Mouse (Mus musculus) kidney, embryonic 14.5 days (tissue): Measurements from ENCODE around the gene Heatr5b. TPM values are rescaled to one million over a fixed set of nuclear protein-coding genes. Genes with fewer than 3 reads are reported as not detected.

ENCODE experiments used
- ATAC-seq: fragments of 200-750 bp; cut with Nextera tagmentation; 2 replicates; pipeline ENCODE4 v1.8.0; 2017; ENCODE audit warnings: moderate number of reproducible peaks, mild to moderate bottlenecking, moderate TSS enrichment, moderate library complexity; ENCODE audit not compliant: low FRiP score, low TSS enrichment
- H3K27ac ChIP-seq: fragments of 300-500 bp; sonication (generic); 2 replicates; pipeline ENCODE4 v1.5.1; 2014; ENCODE audit warnings: low read depth, mild to moderate bottlenecking, low read length, moderate library complexity, mixed read lengths
- H3K27me3 ChIP-seq: fragments of 300-500 bp; sonication (generic); 2 replicates; pipeline ENCODE4 v1.6.1; 2014; ENCODE audit warnings: mild to moderate bottlenecking, low read length; ENCODE audit not compliant: control insufficient read depth, insufficient read depth
- H3K36me3 ChIP-seq: fragments of 300-500 bp; sonication (generic); 2 replicates; pipeline ENCODE4 v1.6.1; 2014; ENCODE audit warnings: low read length, mixed read lengths; ENCODE audit not compliant: control insufficient read depth, insufficient read depth
- H3K4me1 ChIP-seq: fragments of 300-500 bp; sonication (generic); 2 replicates; pipeline ENCODE4 v1.6.1; 2014; ENCODE audit warnings: low read length, mixed read lengths; ENCODE audit not compliant: control insufficient read depth, insufficient read depth
- H3K4me2 ChIP-seq: fragments of 300-500 bp; sonication (generic); replicated peaks from 2 replicates; pipeline ENCODE4 v1.6.1; 2014; ENCODE audit warnings: low read depth, mild to moderate bottlenecking, low read length
- H3K4me3 ChIP-seq: fragments of 300-500 bp; sonication (generic); 2 replicates; pipeline ENCODE4 v1.5.1; 2014; ENCODE audit warnings: mild to moderate bottlenecking, low read length
- H3K9ac ChIP-seq: fragments of 300-500 bp; sonication (generic); 2 replicates; pipeline ENCODE4 v1.6.1; 2014; ENCODE audit warnings: low read depth, mild to moderate bottlenecking, low read length, moderate library complexity
- H3K9me3 ChIP-seq: fragments of 300-500 bp; sonication (generic); 2 replicates; pipeline ENCODE4 v1.6.1; 2016; ENCODE audit warnings: low read length; ENCODE audit not compliant: control insufficient read depth
- WGBS: fragments of 180-500 bp; shearing (Covaris S2); extraction: QIAGEN DNeasy Blood & Tissue Kit; methylation state at CpG from one replicate; pipeline ENCODE4 v1.1.7; 2014; 5-methylcytosine and 5-hydroxymethylcytosine counted together
- polyA plus RNA-seq: library from polyadenylated mRNA; unstranded; fragments of >200 nt; fragmentation: Nextera tagmentation; extraction: Ambion mirVana; gene quantifications from 2 replicates; pipeline ENCODE4 v1.2.1, GENCODE M21; 2014

The Heatr5b gene
- polyA plus RNA-seq, result 7.1 and 9.3 TPM in 2 replicates

DNA sequence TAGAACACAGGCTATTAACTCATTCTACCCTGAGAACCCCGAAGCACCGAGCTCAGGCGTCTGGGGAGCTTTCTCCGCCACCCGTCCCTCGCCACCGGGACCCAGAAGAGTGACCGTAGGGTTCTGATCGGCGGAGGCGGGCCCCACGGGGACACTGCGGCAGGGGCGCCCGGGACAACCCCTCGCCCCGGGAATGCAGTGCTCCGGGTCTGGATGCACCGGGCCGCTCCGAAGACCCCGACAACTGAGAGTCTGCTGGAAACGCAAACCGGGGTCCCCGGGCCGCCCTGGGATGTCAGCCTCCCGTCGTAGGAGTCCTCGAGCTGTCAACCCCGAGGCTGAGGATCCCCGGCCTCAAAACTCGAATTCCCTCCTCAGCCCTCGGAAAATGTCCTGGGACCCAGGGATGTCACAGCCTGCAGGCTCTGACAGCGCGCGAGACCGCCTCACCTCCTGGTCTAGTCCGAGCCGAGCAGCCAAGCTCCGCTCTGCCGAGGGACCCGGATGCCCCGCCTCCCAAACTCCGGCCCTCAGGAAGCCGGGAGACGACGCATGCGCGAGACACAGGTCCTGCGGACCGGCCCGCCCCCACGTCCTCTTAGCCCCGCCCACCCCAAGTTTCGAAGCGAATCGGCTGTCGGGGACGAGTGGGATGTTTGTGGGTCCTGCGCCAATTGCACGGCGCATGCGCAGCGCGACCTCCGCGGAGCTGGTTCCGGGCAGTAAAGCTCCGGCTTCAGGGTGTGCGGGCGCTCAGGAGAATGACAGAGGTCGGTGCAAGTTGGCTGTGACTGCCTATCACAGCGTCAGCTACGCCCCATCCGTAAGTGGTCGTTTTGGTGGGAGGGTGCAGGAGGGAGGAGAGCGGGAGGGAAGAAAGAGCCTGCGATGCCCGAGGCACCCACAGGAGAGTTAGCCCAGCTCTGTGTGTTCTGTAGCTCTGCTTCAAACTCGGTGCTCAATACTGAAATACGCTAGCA lies at the start of gene Heatr5b, which contains the start of gene Gpatch11:
Heatr5b (minus strand) TSS at position 509 of the 980 bp plus-strand sequence.
Gpatch11 (plus strand) TSS at position 712 of the 980 bp plus-strand sequence.
- no peaks in the 10 kb centered on the region for H3K9me3 ChIP-seq
- ATAC-seq, result peak; percentile 99
- H3K9ac ChIP-seq, result peak within 1 kb of the TSS; percentile 71
- H3K27ac ChIP-seq, result peak within 1 kb of the TSS; percentile 55; the same call in 1 of the 2 replicates
- peak within 1 kb of the TSS; percentile 84 for H3K4me3 ChIP-seq
- H3K27me3 ChIP-seq, result no peaks in the 10 kb centered on the region
- H3K36me3 ChIP-seq, result peaks cover 20% of the 10 kb centered on the region; the same call in 1 of the 2 replicates
- H3K4me2 ChIP-seq, result peak within 1 kb of the TSS; percentile 78
- under 1% methylated on average over 80 of the region's 81 CpGs for WGBS
- no peaks in the 10 kb centered on the region for H3K4me1 ChIP-seq

DNA sequence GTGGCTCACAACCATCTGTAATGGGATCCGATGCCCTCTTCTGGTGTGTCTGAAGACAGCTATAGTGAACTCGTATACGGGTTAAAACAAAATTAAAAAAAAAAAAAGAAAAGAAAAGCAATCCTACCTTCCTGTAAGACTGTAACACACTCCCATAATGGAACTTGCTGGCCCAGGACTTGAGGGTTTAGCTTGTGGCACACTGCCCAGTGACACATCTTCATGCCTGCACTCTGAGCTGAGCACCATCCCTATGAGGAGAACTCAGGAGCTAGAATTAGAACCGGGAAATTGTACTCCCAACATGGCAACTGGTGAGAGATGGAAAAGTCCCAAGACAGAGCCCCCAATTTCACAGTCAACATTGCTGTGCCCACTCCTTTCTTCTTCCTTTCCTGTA lies 48.1 kb upstream of the Heatr5b start:
- Histone ChIP-seq H3K4me3 (no peak overlapping the region), H3K27me3 (no peaks in the 10 kb centered on the region), H3K36me3 (no peaks in the 10 kb centered on the region), H3K4me1 (peaks cover 8% of the 10 kb centered on the region; the same call in 1 of the 2 replicates), H3K9ac (no peak overlapping the region), H3K9me3 (no peaks in the 10 kb centered on the region), H3K27ac (no peak overlapping the region), H3K4me2 (no peak overlapping the region)
- ATAC-seq, result no peak
- 90% methylated on average over 4 of the region's 4 CpGs for whole genome bisulfite sequencing

DNA sequence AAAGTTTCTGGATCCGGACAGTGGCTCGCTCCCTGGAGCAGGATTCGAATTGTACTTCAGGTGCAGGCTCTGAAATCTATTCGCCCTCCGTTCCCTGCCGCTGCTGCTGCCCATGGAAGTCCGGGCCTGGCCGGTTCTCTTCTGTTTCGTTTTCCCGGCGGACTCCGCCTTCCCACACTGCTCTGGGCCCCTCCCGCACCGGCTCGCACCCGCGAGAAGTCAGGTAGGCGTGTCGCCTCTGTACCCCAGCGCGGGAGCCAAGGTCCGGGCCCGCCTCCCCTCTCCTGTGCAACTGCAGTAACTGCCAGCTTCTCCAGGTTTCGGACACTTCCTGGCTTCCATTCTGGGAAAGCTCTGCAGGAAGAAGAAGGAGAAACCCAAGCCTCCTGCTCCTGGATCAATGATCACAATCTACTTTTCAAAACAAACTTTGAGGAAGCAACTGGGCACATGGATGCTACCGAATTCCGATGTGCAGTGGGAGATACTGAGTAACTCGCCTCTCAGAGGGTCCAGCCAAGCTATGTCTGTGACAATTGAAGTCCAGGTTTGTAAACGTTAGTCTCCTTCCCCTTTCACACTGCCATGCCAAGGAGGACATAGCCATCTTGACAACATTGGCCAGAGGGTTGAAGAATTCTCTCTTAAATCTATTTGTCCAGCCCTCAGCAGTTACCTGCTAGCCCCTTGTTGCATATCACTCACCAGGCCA lies 47.4 kb upstream of the Heatr5b start, which contains the start of gene Eif2ak2:
Eif2ak2 (minus strand) TSS at position 173 of the 712 bp plus-strand sequence.
- H3K27me3 ChIP-seq, result no peaks in the 10 kb centered on the region
- peak within 1 kb of the TSS; percentile 66 for H3K4me3 ChIP-seq
- H3K9me3 ChIP-seq, result no peaks in the 10 kb centered on the region
- peak within 1 kb of the TSS; percentile 69; the same call in 1 of the 2 replicates for H3K27ac ChIP-seq
- peaks cover 8% of the 10 kb centered on the region; the same call in 1 of the 2 replicates for H3K4me1 ChIP-seq
- peak within 1 kb of the TSS; percentile 60 for H3K4me2 ChIP-seq
- under 1% methylated on average over 28 of the region's 28 CpGs for WGBS
- ATAC-seq, result peak; percentile 99
- peaks cover 5% of the 10 kb centered on the region; the same call in 1 of the 2 replicates for H3K36me3 ChIP-seq
- peak within 1 kb of the TSS; percentile 78 for H3K9ac ChIP-seq

DNA sequence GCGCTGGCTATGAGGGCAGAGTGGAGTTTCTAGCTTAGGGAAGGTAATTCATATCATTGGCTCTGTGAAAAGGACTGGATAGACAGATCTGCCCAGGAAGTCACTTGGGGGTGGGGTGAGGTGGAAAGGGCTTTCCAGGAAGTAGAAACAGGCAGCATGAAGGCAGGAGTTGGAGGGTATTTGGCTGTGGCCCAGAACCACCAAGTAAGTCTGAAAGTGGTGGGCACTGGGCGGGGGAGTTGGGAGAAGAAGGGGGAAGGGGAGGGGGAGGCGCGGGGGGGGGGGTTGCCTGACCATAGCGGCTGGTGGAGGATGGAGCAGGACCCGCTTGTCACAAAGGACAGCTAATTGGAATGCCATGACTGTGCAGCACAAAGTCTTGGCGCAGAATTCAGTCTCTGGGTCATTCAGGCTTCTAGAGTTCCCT lies 46.7 kb upstream of the Heatr5b start:
- Histone ChIP-seq H3K4me3 (peak overlapping the region; percentile 66), H3K27ac (peak overlapping the region; percentile 69; the same call in 1 of the 2 replicates), H3K4me2 (peak overlapping the region; percentile 60), H3K9me3 (no peaks in the 10 kb centered on the region), H3K27me3 (no peaks in the 10 kb centered on the region), H3K9ac (peak overlapping the region; percentile 78), H3K4me1 (peaks cover 8% of the 10 kb centered on the region; the same call in 1 of the 2 replicates), H3K36me3 (peaks cover 9% of the 10 kb centered on the region; the same call in 1 of the 2 replicates)
- peak; percentile 50 for ATAC-seq
- 13% methylated on average over 5 of the region's 7 CpGs for WGBS

DNA sequence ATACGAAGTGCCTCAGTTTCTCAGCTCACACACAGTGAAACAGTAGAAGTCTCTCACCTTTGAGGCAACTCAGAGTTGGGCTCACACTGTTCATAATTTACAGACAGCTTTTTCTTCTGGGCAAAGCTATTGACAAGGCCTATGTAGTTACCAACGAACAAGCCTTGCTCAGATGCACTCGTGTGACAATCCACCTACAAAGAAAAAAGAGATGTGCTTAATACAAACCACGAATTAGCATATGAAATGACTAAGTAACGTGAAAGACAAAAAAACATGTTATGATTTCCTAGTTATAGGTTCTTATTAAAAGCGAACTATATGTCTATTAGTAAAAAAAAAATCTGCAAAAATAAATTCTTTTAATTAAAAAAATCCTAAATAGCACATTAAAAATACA lies 38.7 kb upstream of the Heatr5b start:
- H3K36me3 ChIP-seq, result peaks cover 15% of the 10 kb centered on the region; the same call in 1 of the 2 replicates
- WGBS, result 94% methylated on average over 6 of the region's 6 CpGs
- ATAC-seq, result no peak
- no peak overlapping the region for H3K27ac ChIP-seq
- no peak overlapping the region for H3K4me2 ChIP-seq
- no peaks in the 10 kb centered on the region for H3K9me3 ChIP-seq
- H3K9ac ChIP-seq, result no peak overlapping the region
- no peak overlapping the region for H3K4me3 ChIP-seq
- H3K4me1 ChIP-seq, result no peaks in the 10 kb centered on the region
- no peaks in the 10 kb centered on the region for H3K27me3 ChIP-seq

DNA sequence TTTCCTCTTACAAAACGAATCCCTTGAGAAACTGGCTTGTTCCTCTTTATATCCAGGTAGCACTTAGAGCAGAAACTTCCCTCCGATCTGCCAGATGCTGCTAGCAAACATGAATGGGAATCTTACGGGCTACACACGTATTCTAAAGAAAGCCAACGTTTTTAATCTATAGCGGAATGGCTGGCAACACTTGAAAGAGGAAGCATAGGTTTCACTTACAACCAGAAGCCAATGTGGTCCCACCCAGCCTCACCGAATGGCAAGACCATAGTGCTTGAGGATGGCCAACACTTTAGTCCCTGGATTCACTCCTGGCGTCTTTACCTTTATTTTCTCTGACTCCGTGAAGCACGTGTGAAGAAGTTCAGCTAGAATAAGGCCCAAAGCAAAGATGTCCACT lies 21.1 kb upstream of the Heatr5b start:
- no peak overlapping the region for H3K27ac ChIP-seq
- H3K27me3 ChIP-seq, result no peaks in the 10 kb centered on the region
- H3K4me3 ChIP-seq, result no peak overlapping the region
- H3K36me3 ChIP-seq, result peaks cover 6% of the 10 kb centered on the region; the same call in 1 of the 2 replicates
- H3K9me3 ChIP-seq, result no peaks in the 10 kb centered on the region
- no peak overlapping the region for H3K9ac ChIP-seq
- WGBS, result 90% methylated on average over 10 of the region's 10 CpGs
- ATAC-seq, result no peak
- no peaks in the 10 kb centered on the region for H3K4me1 ChIP-seq
- no peak overlapping the region for H3K4me2 ChIP-seq

DNA sequence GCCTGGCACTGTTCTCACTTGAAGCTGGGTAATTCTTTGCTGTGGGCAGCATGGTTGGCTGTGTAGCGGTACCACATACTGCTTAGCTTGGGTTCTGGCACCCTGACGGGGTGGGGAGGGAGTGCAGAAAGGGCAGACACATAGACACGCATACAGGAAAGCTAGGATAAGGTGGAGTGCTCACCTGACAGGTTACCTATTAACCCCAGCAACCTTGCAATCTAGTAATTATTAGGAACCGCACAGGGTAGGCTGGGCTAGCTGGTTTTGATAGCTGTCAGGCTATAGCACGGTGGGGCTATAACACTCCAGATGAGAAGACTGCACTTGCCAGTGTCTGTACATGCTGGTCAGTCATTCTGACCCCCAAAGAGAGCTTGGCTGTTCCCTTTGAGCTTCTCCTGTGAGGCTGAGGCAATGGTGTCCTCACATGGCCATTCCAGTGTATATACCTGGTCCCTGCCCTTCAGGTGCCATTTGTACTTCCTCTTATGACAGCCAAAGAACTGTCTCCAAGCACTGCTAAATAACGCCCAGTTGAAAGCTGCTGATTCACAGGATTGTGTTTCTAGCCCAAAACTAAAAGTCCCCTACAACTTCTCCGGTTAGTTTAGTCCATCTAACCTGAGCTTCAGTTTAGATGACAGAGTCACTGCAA lies 7.2 kb upstream of the Heatr5b start:
- WGBS, result 86% methylated on average over 7 of the region's 7 CpGs
- H3K36me3 ChIP-seq, result peaks cover 66% of the 10 kb centered on the region
- no peak overlapping the region for H3K4me2 ChIP-seq
- no peaks in the 10 kb centered on the region for H3K27me3 ChIP-seq
- no peak overlapping the region for H3K4me3 ChIP-seq
- H3K9ac ChIP-seq, result no peak overlapping the region
- H3K4me1 ChIP-seq, result no peaks in the 10 kb centered on the region
- ATAC-seq, result no peak
- H3K27ac ChIP-seq, result no peak overlapping the region
- no peaks in the 10 kb centered on the region for H3K9me3 ChIP-seq

DNA sequence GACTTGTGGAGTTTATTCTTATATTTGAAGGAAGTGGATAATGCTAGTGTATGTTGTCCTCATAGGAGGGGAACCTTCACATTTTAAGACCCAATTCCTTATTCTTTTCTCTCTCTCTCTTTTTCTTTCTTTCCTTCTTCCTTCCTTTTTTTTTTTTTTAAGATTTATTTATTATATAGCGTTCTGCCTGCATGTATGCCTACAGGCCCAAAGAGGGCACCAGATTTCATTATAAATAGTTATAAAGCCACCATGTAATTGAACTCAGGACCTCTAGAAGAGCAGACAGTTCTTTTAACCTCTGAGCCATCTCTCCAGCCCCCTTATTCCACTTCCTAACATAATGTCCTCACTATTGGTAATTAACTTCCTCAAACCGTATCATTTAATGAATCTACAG lies 892 bp upstream of the Heatr5b start:
- no peak for ATAC-seq
- peak overlapping the region; percentile 58 for H3K9ac ChIP-seq
- H3K36me3 ChIP-seq, result peaks cover 20% of the 10 kb centered on the region; the same call in 1 of the 2 replicates
- H3K4me3 ChIP-seq, result peak overlapping the region; percentile 84
- peak overlapping the region; percentile 55; the same call in 1 of the 2 replicates for H3K27ac ChIP-seq
- WGBS, result 33% methylated on average over 2 of the region's 2 CpGs
- no peaks in the 10 kb centered on the region for H3K27me3 ChIP-seq
- H3K9me3 ChIP-seq, result no peaks in the 10 kb centered on the region
- H3K4me1 ChIP-seq, result no peaks in the 10 kb centered on the region
- peak overlapping the region; percentile 78 for H3K4me2 ChIP-seq
